8 mouse cellular contexts compared by ENCODE assay signal in genomic region chr8:106135672-106136071, GRCm38 (mm10). TPM values are rescaled to one million over a fixed set of nuclear protein-coding genes. Genes with fewer than 3 reads are reported as not detected.
DNase-seq lines count a peak whose midpoint lies in the region; ATAC-seq lines count a peak whose summit lies in the region.

No protein-coding gene starts in this region.

- H3K36me3 ChIP-seq in forebrain, embryonic 11.5 days (ENCODE audit: control insufficient read depth, insufficient read depth, low read length) = no peaks in the 10 kb centered on the region
- H3K36me3 ChIP-seq in limb, embryonic 11.5 days (ENCODE audit: control insufficient read depth, insufficient read depth, low read length) = peaks cover under 1% of the 10 kb centered on the region; the same call in 1 of the 2 replicates
- H3K36me3 ChIP-seq in neural tube, embryonic 13.5 days = peaks cover 23% of the 10 kb centered on the region

- no peak overlapping the region; the same call in 1 of the 2 replicates for H3K9ac ChIP-seq in forebrain, embryonic 11.5 days (ENCODE audit: low read length)
- no peak overlapping the region for H3K9ac ChIP-seq in limb, embryonic 11.5 days (ENCODE audit: low read length)
- no peak overlapping the region for H3K9ac ChIP-seq in neural tube, embryonic 13.5 days

- no peak for ATAC-seq in forebrain, embryonic 11.5 days (replicated peaks; ENCODE audit: low FRiP score)
- no peak for ATAC-seq in limb, embryonic 11.5 days (ENCODE audit: insufficient number of reproducible peaks, low FRiP score, low TSS enrichment, low read depth)
- no peak for ATAC-seq in neural tube, embryonic 13.5 days (ENCODE audit: low read depth)

- H3K9me3 ChIP-seq in forebrain, embryonic 11.5 days (ENCODE audit: control insufficient read depth, low read length) = no peaks in the 10 kb centered on the region
- no peaks in the 10 kb centered on the region for H3K9me3 ChIP-seq in limb, embryonic 11.5 days (ENCODE audit: control insufficient read depth, low read length)
- H3K9me3 ChIP-seq in neural tube, embryonic 13.5 days = no peaks in the 10 kb centered on the region

- peak; percentile 43 to 69 for DNase-seq in lung, adult 18-20 months
- DNase-seq in lung, postnatal 25 days (ENCODE audit: low spot score) = no peak
- DNase-seq in forebrain, embryonic 11.5 days (ENCODE audit: low spot score) = peak; percentile 64
- peak; percentile 35 for DNase-seq in limb, embryonic 11.5 days (ENCODE audit: low spot score)
- DNase-seq in frontal cortex, postnatal 25 days (ENCODE audit: low spot score in 2 of 2) = no peak
- no peak for DNase-seq in gastrocnemius, adult 18-20 months (ENCODE audit: low spot score)
- no peak for DNase-seq in right cerebral cortex, adult 18-20 months

- peak overlapping the region; percentile 30; the same call in 1 of the 2 replicates for H3K4me3 ChIP-seq in forebrain, embryonic 11.5 days (ENCODE audit: low read depth, low read length)
- peak overlapping the region; percentile 50 for H3K4me3 ChIP-seq in limb, embryonic 11.5 days (ENCODE audit: low read depth, low read length)
- peak overlapping the region; percentile 45; the same call in 1 of the 2 replicates for H3K4me3 ChIP-seq in neural tube, embryonic 13.5 days

- 4% methylated on average over 19 of the region's 19 CpGs for WGBS in forebrain, embryonic 11.5 days
- WGBS in limb, embryonic 11.5 days = 5% methylated on average over 19 of the region's 19 CpGs
- WGBS in neural tube, embryonic 13.5 days = 7% methylated on average over 19 of the region's 19 CpGs

- no peak overlapping the region for H3K27ac ChIP-seq in forebrain, embryonic 11.5 days (ENCODE audit: low read depth, low read length)
- H3K27ac ChIP-seq in limb, embryonic 11.5 days (replicated peaks; ENCODE audit: low read depth, low read length) = no peak overlapping the region
- H3K27ac ChIP-seq in neural tube, embryonic 13.5 days (replicated peaks) = no peak overlapping the region

- peak overlapping the region; percentile 77; the same call in 1 of the 2 replicates for H3K4me2 ChIP-seq in forebrain, embryonic 11.5 days (ENCODE audit: low read depth, low read length, severe bottlenecking)
- peak overlapping the region; percentile 83; the same call in 1 of the 2 replicates for H3K4me2 ChIP-seq in limb, embryonic 11.5 days (ENCODE audit: low read depth, severe bottlenecking)
- peak overlapping the region; percentile 75 for H3K4me2 ChIP-seq in neural tube, embryonic 13.5 days

- H3K27me3 ChIP-seq in forebrain, embryonic 11.5 days (ENCODE audit: control insufficient read depth, insufficient read depth, low read length) = peaks cover 55% of the 10 kb centered on the region
- H3K27me3 ChIP-seq in limb, embryonic 11.5 days (ENCODE audit: control insufficient read depth, insufficient read depth, low read length) = peaks cover 51% of the 10 kb centered on the region
- peaks cover 83% of the 10 kb centered on the region for H3K27me3 ChIP-seq in neural tube, embryonic 13.5 days

- H3K4me1 ChIP-seq in forebrain, embryonic 11.5 days (replicated peaks; ENCODE audit: control insufficient read depth, insufficient read depth, low read length) = peaks cover 18% of the 10 kb centered on the region; the same call in 1 of the 2 replicates
- H3K4me1 ChIP-seq in limb, embryonic 11.5 days (ENCODE audit: control insufficient read depth, insufficient read depth, low read length) = peaks cover 15% of the 10 kb centered on the region
- H3K4me1 ChIP-seq in neural tube, embryonic 13.5 days (replicated peaks) = peaks cover 30% of the 10 kb centered on the region

RNA-seq across cellular contexts. Expression of gene Esrp2, which starts 1.1 kb away (rescaled TPM):
- polyA plus RNA-seq in forebrain, embryonic 11.5 days (2014; fragmentation: Nextera tagmentation; extraction: Ambion mirVana) = 2.3 and 2.4 TPM in 2 replicates
- polyA plus RNA-seq in limb, embryonic 11.5 days (2014; fragmentation: Nextera tagmentation; extraction: Ambion mirVana) = 4.6 and 5.6 TPM in 2 replicates
- 0.34 and 1.3 TPM in 2 replicates for polyA plus RNA-seq in neural tube, embryonic 13.5 days (2015; fragmentation: Nextera tagmentation; extraction: Ambion mirVana)
- total RNA-seq in gastrocnemius, adult 18-20 months (2021) = not detected

RNA-seq across cellular contexts. Expression of gene Pla2g15, which starts 14.5 kb away (rescaled TPM):
- polyA plus RNA-seq in forebrain, embryonic 11.5 days (2014; fragmentation: Nextera tagmentation; extraction: Ambion mirVana) = 7.1 and 7.4 TPM in 2 replicates
- polyA plus RNA-seq in limb, embryonic 11.5 days (2014; fragmentation: Nextera tagmentation; extraction: Ambion mirVana) = 5.9 and 6.7 TPM in 2 replicates
- 18.1 and 18.8 TPM in 2 replicates for polyA plus RNA-seq in neural tube, embryonic 13.5 days (2015; fragmentation: Nextera tagmentation; extraction: Ambion mirVana)
- 1 to 10 TPM; 3.4 to 5.7 TPM for total RNA-seq in gastrocnemius, adult 18-20 months (2021)

RNA-seq across cellular contexts. Expression of gene Slc7a6, which starts 33.0 kb away (rescaled TPM):
- 103 and 106 TPM in 2 replicates for polyA plus RNA-seq in forebrain, embryonic 11.5 days (2014; fragmentation: Nextera tagmentation; extraction: Ambion mirVana)
- 101 and 107 TPM in 2 replicates for polyA plus RNA-seq in limb, embryonic 11.5 days (2014; fragmentation: Nextera tagmentation; extraction: Ambion mirVana)
- polyA plus RNA-seq in neural tube, embryonic 13.5 days (2015; fragmentation: Nextera tagmentation; extraction: Ambion mirVana) = 67.3 and 72.5 TPM in 2 replicates
- 10 to 100 TPM; 10.2 to 13.4 TPM for total RNA-seq in gastrocnemius, adult 18-20 months (2021)

Comparison
In these comparisons a context has a peak if more than half of its experiments do, and no peak if none do; other contexts are left out.
1. DNase-seq: peak in lung, adult 18-20 months (2 of 2), forebrain, embryonic 11.5 days (single experiment) and limb, embryonic 11.5 days (single experiment); none in lung, postnatal 25 days (single experiment), frontal cortex, postnatal 25 days (0 of 2), gastrocnemius, adult 18-20 months (single experiment) and right cerebral cortex, adult 18-20 months (single experiment).
2. Peak in every context shown above with its lines, with median percentiles within 50 percentile points of each other: H3K4me2 ChIP-seq and H3K4me3 ChIP-seq.